Comparison of ENCODE assay signal across 9 mouse cellular contexts in genomic region chr13:75940791-75941517, GRCm38 (mm10). TPM values are rescaled to one million over a fixed set of nuclear protein-coding genes. Genes with fewer than 3 reads are reported as not detected.
DNase-seq lines count a peak whose midpoint lies in the region; ATAC-seq and TF ChIP-seq lines count a peak whose summit lies in the region.
"Had no signal": no experiment of that assay in that cellular context is flagged by ENCODE, and none has a peak within 500 bp of the region (broad histone marks: within the 10 kb centered on the region; RNA-seq: fewer than 3 reads in every experiment).

No protein-coding gene starts in this region.

- H3K9ac ChIP-seq in lung, postnatal 0 days (replicated peaks; ENCODE audit: low read depth), result no peak overlapping the region
- H3K9ac ChIP-seq in forebrain, postnatal 0 days, result no peak overlapping the region
- H3K9ac ChIP-seq in kidney, postnatal 0 days (ENCODE audit: low read depth, low read length), result no peak overlapping the region
- 0 out of 2 replicates have a peak overlapping the region, but pooled peaks have one; percentile 10 for H3K9ac ChIP-seq in neural tube, embryonic 15.5 days (replicated peaks)

- 73% methylated on average over 2 of the region's 2 CpGs for WGBS in lung, postnatal 0 days
- WGBS in lung, adult 2 months, result 83% methylated on average over 2 of the region's 2 CpGs
- 69% methylated on average over 2 of the region's 2 CpGs for WGBS in forebrain, postnatal 0 days
- 51% methylated on average over 2 of the region's 2 CpGs for WGBS in kidney, postnatal 0 days
- WGBS in neural tube, embryonic 15.5 days, result 74% methylated on average over 2 of the region's 2 CpGs

- no peak overlapping the region for H3K4me3 ChIP-seq in lung, postnatal 0 days (ENCODE audit: low read depth, low read length)
- H3K4me3 ChIP-seq in lung, adult 2 months (replicated peaks; ENCODE audit: extremely low read depth, low read depth, low read length), result no peak overlapping the region
- no peak overlapping the region; the same call in 1 of the 2 replicates for H3K4me3 ChIP-seq in forebrain, postnatal 0 days (ENCODE audit: low read depth, low read length)
- H3K4me3 ChIP-seq in kidney, postnatal 0 days (replicated peaks; ENCODE audit: low read depth, low read length), result 0 out of 2 replicates have a peak overlapping the region, but pooled peaks have one; percentile 5
- H3K4me3 ChIP-seq in neural tube, embryonic 15.5 days (replicated peaks), result peak overlapping the region; percentile 24

- DNase-seq in lung, postnatal 0 days (ENCODE audit: low spot score), result peak; percentile 43
- no peak for DNase-seq in lung, adult 2 months
- no peak for DNase-seq in forebrain, postnatal 0 days
- DNase-seq in kidney, postnatal 0 days (ENCODE audit: low spot score), result no peak
- DNase-seq in embryo, embryonic 10.5 days (ENCODE audit: low spot score), result no peak
- DNase-seq in B cell, adult 2 months, result no peak
- no peak for DNase-seq in right cerebral cortex, adult 2 months (ENCODE audit: low spot score in 2 of 2)

- no peak for TF ChIP-seq POLR2A in lung, adult 2 months (IDR thresholded peaks at IDR 0.05; ENCODE audit: borderline replicate concordance, extremely low read depth, low read depth, low read length)

- no peak for ATAC-seq in lung, postnatal 0 days
- no peak for ATAC-seq in forebrain, postnatal 0 days
- ATAC-seq in kidney, postnatal 0 days (replicated peaks; ENCODE audit: low FRiP score, low read depth), result no peak
- no peak for ATAC-seq in neural tube, embryonic 15.5 days (ENCODE audit: low FRiP score)

- no peaks in the 10 kb centered on the region for H3K9me3 ChIP-seq in lung, postnatal 0 days (ENCODE audit: low read length)
- no peaks in the 10 kb centered on the region for H3K9me3 ChIP-seq in forebrain, postnatal 0 days (ENCODE audit: low read length)
- no peaks in the 10 kb centered on the region for H3K9me3 ChIP-seq in kidney, postnatal 0 days (replicated peaks; ENCODE audit: low read length)
- no peaks in the 10 kb centered on the region for H3K9me3 ChIP-seq in neural tube, embryonic 15.5 days (replicated peaks)

- no peak overlapping the region for H3K4me2 ChIP-seq in lung, postnatal 0 days (replicated peaks; ENCODE audit: low read depth, low read length)
- peak overlapping the region; percentile 29 for H3K4me2 ChIP-seq in forebrain, postnatal 0 days (ENCODE audit: low read depth)
- peak overlapping the region; percentile 41 for H3K4me2 ChIP-seq in kidney, postnatal 0 days (ENCODE audit: low read length)
- H3K4me2 ChIP-seq in neural tube, embryonic 15.5 days, result peak overlapping the region; percentile 54

- 0 out of 2 replicates have a peak, but pooled peaks cover 3% of the 10 kb centered on the region for H3K4me1 ChIP-seq in lung, postnatal 0 days (ENCODE audit: insufficient read depth, low read depth, low read length)
- H3K4me1 ChIP-seq in lung, adult 2 months (ENCODE audit: control insufficient read depth, insufficient read depth, low read length), result peaks cover 2% of the 10 kb centered on the region
- peaks cover 5% of the 10 kb centered on the region; the same call in 1 of the 2 replicates for H3K4me1 ChIP-seq in forebrain, postnatal 0 days (ENCODE audit: insufficient read depth)
- peaks cover 4% of the 10 kb centered on the region; the same call in 1 of the 2 replicates for H3K4me1 ChIP-seq in kidney, postnatal 0 days (replicated peaks; ENCODE audit: insufficient read depth, low read length)
- peaks cover 22% of the 10 kb centered on the region for H3K4me1 ChIP-seq in neural tube, embryonic 15.5 days

- no peak overlapping the region for H3K27ac ChIP-seq in lung, postnatal 0 days (ENCODE audit: low read length)
- no peak overlapping the region for H3K27ac ChIP-seq in forebrain, postnatal 0 days (ENCODE audit: low read depth, low read length)
- H3K27ac ChIP-seq in kidney, postnatal 0 days, result no peak overlapping the region
- no peak overlapping the region for H3K27ac ChIP-seq in neural tube, embryonic 15.5 days (replicated peaks)

- no peaks in the 10 kb centered on the region for H3K36me3 ChIP-seq in lung, postnatal 0 days (ENCODE audit: insufficient read depth, low read length)
- peaks cover 4% of the 10 kb centered on the region for H3K36me3 ChIP-seq in forebrain, postnatal 0 days (ENCODE audit: insufficient read depth)
- peaks cover 14% of the 10 kb centered on the region; the same call in 1 of the 2 replicates for H3K36me3 ChIP-seq in kidney, postnatal 0 days (ENCODE audit: insufficient read depth, low read length)
- H3K36me3 ChIP-seq in neural tube, embryonic 15.5 days, result peaks cover 12% of the 10 kb centered on the region

- no peak for TF ChIP-seq CTCF in lung, postnatal 0 days (IDR thresholded peaks at IDR 0.05)
- TF ChIP-seq CTCF in lung, adult 2 months (IDR thresholded peaks at IDR 0.05; ENCODE audit: insufficient read depth, low read length), result no peak
- TF ChIP-seq CTCF in forebrain, postnatal 0 days (IDR thresholded peaks at IDR 0.05; ENCODE audit: low read depth), result no peak
- no peak for TF ChIP-seq CTCF in kidney, postnatal 0 days (IDR thresholded peaks at IDR 0.05; ENCODE audit: low read depth)

- no peak for TF ChIP-seq EP300 in lung, postnatal 0 days (IDR thresholded peaks at IDR 0.05)

- no peaks in the 10 kb centered on the region for H3K27me3 ChIP-seq in lung, postnatal 0 days (replicated peaks; ENCODE audit: insufficient read depth, low read length)
- H3K27me3 ChIP-seq in forebrain, postnatal 0 days (ENCODE audit: insufficient read depth, low read length), result no peaks in the 10 kb centered on the region
- no peaks in the 10 kb centered on the region for H3K27me3 ChIP-seq in kidney, postnatal 0 days (ENCODE audit: insufficient read depth, low read length)
- H3K27me3 ChIP-seq in neural tube, embryonic 15.5 days (replicated peaks), result no peaks in the 10 kb centered on the region

RNA-seq across cellular contexts. Expression of gene Rhobtb3, which starts 2.8 kb away (rescaled TPM):
- 8.6 and 9.0 TPM in 2 replicates for polyA plus RNA-seq in lung, postnatal 0 days (2015; fragmentation: Nextera tagmentation; extraction: Ambion mirVana)
- polyA plus RNA-seq in lung, adult 2 months (2012; rRNA removed), result 3.3 and 4.6 TPM in 2 replicates
- 42.7 and 52.0 TPM in 2 replicates for total RNA-seq in forebrain, postnatal 0 days (2014; rRNA removed)
- polyA plus RNA-seq in forebrain, postnatal 0 days (2015; fragmentation: Nextera tagmentation; extraction: Ambion mirVana), result 11.3 and 14.0 TPM in 2 replicates
- 27.6 and 27.7 TPM in 2 replicates for polyA plus RNA-seq in kidney, postnatal 0 days (2015; fragmentation: Nextera tagmentation; extraction: Ambion mirVana)
- polyA plus RNA-seq in neural tube, embryonic 15.5 days (2015; fragmentation: Nextera tagmentation; extraction: Ambion mirVana), result 17.6 and 18.3 TPM in 2 replicates

RNA-seq across cellular contexts. Expression of gene Spata9, which starts 26.0 kb away (rescaled TPM):
- 0.43 and 0.73 TPM in 2 replicates for polyA plus RNA-seq in lung, postnatal 0 days (2015; fragmentation: Nextera tagmentation; extraction: Ambion mirVana)
- not detected in 2 replicates for polyA plus RNA-seq in lung, adult 2 months (2012; rRNA removed)
- total RNA-seq in forebrain, postnatal 0 days (2014; rRNA removed), result 2.4 and 4.7 TPM in 2 replicates
- polyA plus RNA-seq in forebrain, postnatal 0 days (2015; fragmentation: Nextera tagmentation; extraction: Ambion mirVana), result 4.7 TPM in 2 replicates
- 0.70 and 0.92 TPM in 2 replicates for polyA plus RNA-seq in kidney, postnatal 0 days (2015; fragmentation: Nextera tagmentation; extraction: Ambion mirVana)
- polyA plus RNA-seq in neural tube, embryonic 15.5 days (2015; fragmentation: Nextera tagmentation; extraction: Ambion mirVana), result 1.6 and 3.1 TPM in 2 replicates
- total RNA-seq: left cerebral cortex, adult 18-20 months had no signal

Comparison
In these comparisons a context has a peak if more than half of its experiments do, and no peak if none do; other contexts are left out.
1. H3K4me3 ChIP-seq: peak in kidney, postnatal 0 days (single experiment) and neural tube, embryonic 15.5 days (single experiment); none in lung, postnatal 0 days (single experiment), lung, adult 2 months (single experiment) and forebrain, postnatal 0 days (single experiment).